Mouse (Mus musculus): ENCODE measurements around the gene Usp24. TPM values are rescaled to one million over a fixed set of nuclear protein-coding genes. Genes with fewer than 3 reads are reported as not detected.
A peak's percentile ranks its signal among the peaks of the same experiment; 100 is the strongest.

The Usp24 gene
- 10 to 100 TPM in 1 of 2 experiments, 1 to 10 TPM in 1; 9.9 to 12.9 TPM for polyA plus RNA-seq (2017; shearing (Covaris generic))

- ATAC-seq = peak; percentile 82
Measured at GRCm38 (mm10) chr4:106315921-106316350, at the start of gene Usp24. TSS of gene Usp24 (plus strand) at chr4:106316213.

- no peak for ATAC-seq
Measured at GRCm38 (mm10) chr4:106276937-106277336, 39.1 kb upstream of the Usp24 start.

- ATAC-seq = peak; percentile 20
Measured at GRCm38 (mm10) chr4:106279177-106279576, 36.8 kb upstream of the Usp24 start.

- ATAC-seq = no peak
Measured at GRCm38 (mm10) chr4:106281128-106281491, 34.9 kb upstream of the Usp24 start.

GRCm38 (mm10) chr4:106281492-106282122, 34.4 kb upstream of the Usp24 start:
- peak; percentile 67 for ATAC-seq

GRCm38 (mm10) chr4:106282123-106282510, 33.9 kb upstream of the Usp24 start:
- no peak for ATAC-seq

- ATAC-seq = no peak
Measured at GRCm38 (mm10) chr4:106286958-106287743, 28.9 kb upstream of the Usp24 start.

GRCm38 (mm10) chr4:106290201-106290600, 25.8 kb upstream of the Usp24 start:
- no peak for ATAC-seq

GRCm38 (mm10) chr4:106292823-106293222, 23.2 kb upstream of the Usp24 start:
- ATAC-seq = no peak

- peak; percentile 92 for ATAC-seq
Measured at GRCm38 (mm10) chr4:106293378-106294090, 22.5 kb upstream of the Usp24 start.

- ATAC-seq = no peak
Measured at GRCm38 (mm10) chr4:106295696-106296095, 20.3 kb upstream of the Usp24 start.

- no peak for ATAC-seq
Measured at GRCm38 (mm10) chr4:106296412-106297086, 19.5 kb upstream of the Usp24 start.

- ATAC-seq = no peak
Measured at GRCm38 (mm10) chr4:106301346-106301745, 14.7 kb upstream of the Usp24 start.

GRCm38 (mm10) chr4:106308090-106308489, 7.9 kb upstream of the Usp24 start:
- peak; percentile 84 for ATAC-seq

GRCm38 (mm10) chr4:106312651-106313050, 3.4 kb upstream of the Usp24 start:
- ATAC-seq = no peak

- ATAC-seq = no peak
Measured at GRCm38 (mm10) chr4:106313070-106313469, 2.9 kb upstream of the Usp24 start.

- ATAC-seq = no peak
Measured at GRCm38 (mm10) chr4:106313874-106314273, 2.1 kb upstream of the Usp24 start.

GRCm38 (mm10) chr4:106314291-106314690, 1.7 kb upstream of the Usp24 start:
- ATAC-seq = no peak

- ATAC-seq = peak; percentile 37
Measured at GRCm38 (mm10) chr4:106316351-106317178, 552 bp downstream of the Usp24 start.

- no peak for ATAC-seq
Measured at GRCm38 (mm10) chr4:106317179-106318055, 1.4 kb downstream of the Usp24 start.

- ATAC-seq = no peak
Measured at GRCm38 (mm10) chr4:106318208-106318607, 2.2 kb downstream of the Usp24 start.

All from CD4-positive, CD25-positive, alpha-beta regulatory T cell, adult 4 months (primary cell).